Mouse (Mus musculus): Measurements from ENCODE around the gene Arhgap44.
A peak's percentile ranks its signal among the peaks of the same experiment; 100 is the strongest.

Arhgap44 gene

DNA sequence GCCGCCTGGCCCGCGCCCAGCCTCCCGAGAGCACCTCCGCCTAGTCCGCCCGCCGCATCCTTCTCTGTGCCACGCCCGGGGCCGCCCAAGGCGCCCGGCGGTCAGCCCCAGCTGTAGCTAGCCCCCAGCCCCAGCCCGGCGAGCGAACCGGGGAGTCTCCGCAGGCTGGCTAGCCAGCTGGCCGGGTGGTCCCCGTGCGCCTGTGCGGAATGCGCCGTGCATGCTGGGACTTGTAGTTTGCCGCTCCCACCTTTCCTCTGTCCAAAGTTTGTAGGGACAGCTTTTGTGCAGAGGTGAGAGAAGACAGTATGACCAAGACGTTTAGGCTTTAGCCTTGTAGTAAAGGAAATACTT, at the start of gene Arhgap44:
TSS of gene Arhgap44 (minus strand) at position 195 of the 354 bp plus-strand sequence.
- DNase-seq (ENCODE audit: low read depth, low spot score): peak; percentile 60

DNA sequence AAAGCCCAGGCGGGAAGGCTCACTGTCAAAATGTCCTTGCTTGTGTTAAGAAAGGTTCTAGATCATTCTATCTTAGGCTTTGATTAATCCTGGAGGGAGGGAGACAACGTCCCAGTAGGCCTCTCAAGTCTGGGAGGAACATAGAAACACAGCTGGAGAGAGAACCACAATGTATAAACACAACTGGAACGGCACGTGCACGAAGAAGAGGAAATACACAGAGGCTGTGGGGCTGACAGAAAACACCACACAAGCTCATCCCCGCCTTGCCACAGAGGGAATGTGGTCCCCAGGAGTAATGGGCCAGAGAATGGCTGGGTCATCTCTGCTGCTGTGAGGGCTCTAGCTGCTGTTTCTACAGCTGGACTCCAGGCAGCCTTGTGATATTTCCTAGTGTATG, 48.9 kb upstream of the Arhgap44 start:
- no peak for DNase-seq (ENCODE audit: low read depth, low spot score)

GRCm38 (mm10) chr11:65209441-65209840, 46.7 kb upstream of the Arhgap44 start:
- DNase-seq (ENCODE audit: low read depth, low spot score): no peak

DNA sequence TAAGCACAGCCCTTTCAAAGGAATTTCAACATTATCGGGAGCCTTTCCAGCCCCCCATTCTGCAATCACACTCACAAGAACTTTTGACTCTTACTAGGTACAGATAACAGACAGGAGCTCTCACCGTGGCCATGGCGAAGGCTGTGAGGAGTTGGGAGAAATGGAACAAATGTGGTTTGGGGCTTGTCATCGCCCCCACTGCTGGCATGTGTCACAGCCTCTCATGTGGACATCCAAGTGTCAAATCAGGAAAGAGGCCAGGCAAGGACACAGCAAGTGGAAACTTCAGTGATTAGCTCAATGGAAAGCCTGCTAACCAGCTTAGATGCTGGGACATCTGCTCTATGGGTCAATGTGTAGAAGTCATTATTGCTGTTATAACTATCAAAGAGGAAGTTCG, 42.5 kb upstream of the Arhgap44 start:
- no peak for DNase-seq (ENCODE audit: low read depth, low spot score)

DNA sequence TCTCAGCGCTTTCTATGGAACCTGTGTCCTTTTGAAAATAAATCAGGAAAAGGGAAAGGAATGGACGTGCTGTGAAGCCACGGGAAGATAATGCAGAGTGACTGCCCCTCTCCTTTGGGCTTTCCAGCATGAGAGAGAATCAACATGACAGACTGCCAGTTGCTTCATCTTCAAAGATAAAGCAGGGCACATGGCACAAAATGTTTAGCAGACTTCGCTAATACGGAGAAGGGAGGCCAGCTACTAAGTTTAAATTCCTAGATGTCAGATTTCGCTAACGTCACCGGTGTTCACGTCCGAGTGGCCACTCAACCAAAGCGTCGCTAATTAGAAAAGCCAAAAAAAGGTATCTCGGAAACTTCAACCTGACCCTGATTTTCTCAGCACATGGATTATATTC, 41.9 kb upstream of the Arhgap44 start:
- no peak for DNase-seq (ENCODE audit: low read depth, low spot score)

DNA sequence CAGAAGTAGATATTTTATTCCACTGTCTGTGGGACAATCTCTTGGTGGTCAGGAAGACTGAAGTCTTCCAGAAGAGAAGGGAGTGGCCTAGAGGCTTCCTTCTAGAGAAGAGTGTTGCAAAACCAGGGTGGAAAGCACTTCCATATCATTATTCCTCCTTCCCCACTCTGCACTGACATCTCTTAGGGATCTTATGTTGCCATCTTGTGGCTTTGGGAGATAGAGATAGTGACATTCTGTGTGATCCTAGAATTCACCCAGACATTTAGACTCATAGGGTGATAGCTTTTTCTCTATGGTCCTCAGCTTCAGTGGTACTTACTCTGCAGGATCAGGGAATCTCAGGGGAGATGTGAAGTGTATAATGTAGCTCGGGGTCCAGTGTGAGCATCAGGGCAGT, 40.3 kb upstream of the Arhgap44 start:
- no peak for DNase-seq (ENCODE audit: low read depth, low spot score)

GRCm38 (mm10) chr11:65202236-65202635, 39.5 kb upstream of the Arhgap44 start:
- DNase-seq (ENCODE audit: low read depth, low spot score): no peak

DNA sequence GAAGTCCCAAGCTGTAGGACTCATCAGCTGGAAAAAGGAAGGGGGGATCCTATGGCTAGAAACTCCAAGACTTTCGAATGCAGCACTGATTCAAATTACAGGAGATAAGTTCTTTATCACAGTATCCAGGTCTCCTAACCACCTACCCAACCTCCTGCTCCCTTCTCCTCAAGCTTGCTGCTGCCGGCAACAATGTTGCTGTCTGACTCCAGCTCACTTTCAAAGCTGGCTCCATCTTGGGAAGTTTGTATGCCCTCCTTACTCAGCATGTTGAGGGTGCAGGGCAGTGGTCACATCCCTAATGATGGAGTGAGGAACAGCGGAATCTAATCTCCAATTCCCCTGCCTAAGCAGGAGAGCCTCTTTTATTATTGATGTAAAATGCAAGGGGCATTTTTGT, 35.3 kb upstream of the Arhgap44 start:
- no peak for DNase-seq (ENCODE audit: low read depth, low spot score)

DNA sequence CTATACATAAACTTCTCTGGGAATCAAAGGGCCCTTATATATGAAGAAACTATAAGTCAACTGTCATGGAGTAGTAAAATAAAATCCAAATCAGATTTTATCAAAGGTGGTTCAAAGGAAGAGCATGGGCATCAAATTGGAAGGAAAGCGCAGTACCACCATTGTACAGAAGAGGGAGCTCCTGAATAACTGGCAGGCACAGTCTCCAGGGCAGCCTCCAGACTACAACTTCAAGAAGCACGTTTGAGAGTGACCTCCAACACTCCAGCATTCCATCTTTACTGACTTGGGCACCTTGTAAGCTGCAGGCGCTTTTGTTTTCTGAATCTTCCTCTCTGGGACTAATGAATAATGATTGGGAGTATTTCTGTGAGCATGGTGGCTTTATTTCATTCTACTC, 34.5 kb upstream of the Arhgap44 start:
- DNase-seq (ENCODE audit: low read depth, low spot score): peak; percentile 78

- no peak for DNase-seq (ENCODE audit: low read depth, low spot score)
Observed at GRCm38 (mm10) chr11:65186974-65187373, 24.2 kb upstream of the Arhgap44 start.

DNA sequence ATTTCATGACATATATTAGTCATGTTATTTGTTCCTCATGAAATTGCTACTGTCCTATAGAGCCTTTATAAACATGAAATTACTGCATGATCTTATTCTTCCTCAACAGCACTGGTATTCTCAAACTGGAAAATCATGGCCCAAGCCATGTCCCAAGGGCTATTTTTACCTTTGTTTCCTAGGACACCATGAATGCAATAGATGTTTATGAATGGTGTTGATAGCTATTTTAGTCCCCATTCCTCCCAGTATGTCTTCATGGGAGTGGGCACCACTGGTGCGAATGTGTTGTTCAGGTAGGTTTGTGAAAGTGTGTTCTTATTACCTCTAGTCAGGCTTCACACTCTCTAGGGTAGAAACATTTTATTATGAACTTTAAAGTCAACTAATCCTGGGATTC, 22.4 kb upstream of the Arhgap44 start:
- DNase-seq (ENCODE audit: low read depth, low spot score): no peak

GRCm38 (mm10) chr11:65170121-65170750, 7.5 kb upstream of the Arhgap44 start:
- no peak for DNase-seq (ENCODE audit: low read depth, low spot score)

DNA sequence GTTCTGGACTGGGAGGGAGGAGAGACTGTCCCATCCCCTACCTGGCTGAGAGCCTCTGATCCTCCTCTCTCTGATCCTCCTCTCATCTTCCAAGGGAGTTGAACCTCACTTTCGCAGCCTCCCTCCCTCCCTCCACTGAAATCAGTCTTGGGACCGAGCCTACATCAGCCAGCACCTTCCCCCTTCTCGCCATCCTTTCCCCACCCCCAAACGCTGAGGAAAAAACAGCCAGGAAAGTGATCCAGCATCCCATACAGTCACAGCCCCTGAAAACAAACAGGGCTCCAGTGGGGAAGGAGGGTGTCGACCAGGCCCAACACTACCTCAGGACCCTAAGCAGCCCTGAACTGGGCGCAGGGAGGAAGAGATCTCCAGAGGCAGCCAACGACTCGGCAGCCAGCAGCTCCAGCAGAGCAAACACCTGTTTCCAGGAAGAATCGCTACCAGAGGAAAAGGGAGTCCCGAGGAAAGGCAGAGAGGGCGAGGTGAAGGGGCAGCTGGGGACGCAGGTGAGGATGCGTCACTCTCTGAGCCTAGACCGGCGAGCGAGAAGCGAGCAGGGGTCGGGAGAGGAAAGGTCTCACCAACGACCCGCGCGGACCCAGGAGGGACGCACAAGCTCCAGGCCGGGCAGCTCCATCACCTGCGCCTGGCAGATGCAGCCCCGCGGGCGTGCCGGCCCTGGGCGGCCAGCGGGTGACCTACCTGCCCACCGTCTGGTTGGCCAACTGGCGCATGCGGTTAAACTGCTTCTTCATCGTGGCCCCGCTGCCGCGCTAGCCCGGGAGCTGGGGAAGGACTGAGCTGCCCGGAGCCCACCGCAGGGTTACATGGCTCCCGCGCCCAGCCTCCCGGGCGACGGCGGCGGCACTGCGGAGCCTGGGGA, 637 bp downstream of the Arhgap44 start:
- DNase-seq (ENCODE audit: low read depth, low spot score): peak; percentile 2

- DNase-seq (ENCODE audit: low read depth, low spot score): no peak
Observed at GRCm38 (mm10) chr11:65160991-65161880, 1.5 kb downstream of the Arhgap44 start.

DNA sequence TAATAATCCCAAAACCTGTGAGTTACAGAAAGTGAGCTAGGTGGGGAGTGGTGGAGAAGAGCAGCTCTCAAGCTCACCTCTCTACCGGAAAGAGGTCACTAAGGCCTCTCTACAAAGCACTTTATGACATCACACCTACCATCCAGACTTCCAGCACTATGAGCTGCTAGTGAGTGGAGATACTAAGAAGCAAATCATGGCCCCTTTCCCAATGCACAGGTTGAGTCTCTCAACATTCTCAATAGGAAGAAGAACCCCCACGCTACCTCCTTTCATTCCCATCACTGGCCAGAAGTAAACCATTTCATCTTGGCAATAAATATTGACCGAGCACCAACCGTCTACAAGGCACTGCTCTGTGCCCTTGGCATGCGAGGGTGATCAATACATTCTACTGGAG, 3.0 kb downstream of the Arhgap44 start, which contains the start of gene 1700086D15Rik:
TSS of gene 1700086D15Rik (minus strand) at position 101 of the 400 bp plus-strand sequence.
- no peak for DNase-seq (ENCODE audit: low read depth, low spot score)

- no peak for DNase-seq (ENCODE audit: low read depth, low spot score)
Observed at GRCm38 (mm10) chr11:65158658-65158990, 4.1 kb downstream of the Arhgap44 start.

DNA sequence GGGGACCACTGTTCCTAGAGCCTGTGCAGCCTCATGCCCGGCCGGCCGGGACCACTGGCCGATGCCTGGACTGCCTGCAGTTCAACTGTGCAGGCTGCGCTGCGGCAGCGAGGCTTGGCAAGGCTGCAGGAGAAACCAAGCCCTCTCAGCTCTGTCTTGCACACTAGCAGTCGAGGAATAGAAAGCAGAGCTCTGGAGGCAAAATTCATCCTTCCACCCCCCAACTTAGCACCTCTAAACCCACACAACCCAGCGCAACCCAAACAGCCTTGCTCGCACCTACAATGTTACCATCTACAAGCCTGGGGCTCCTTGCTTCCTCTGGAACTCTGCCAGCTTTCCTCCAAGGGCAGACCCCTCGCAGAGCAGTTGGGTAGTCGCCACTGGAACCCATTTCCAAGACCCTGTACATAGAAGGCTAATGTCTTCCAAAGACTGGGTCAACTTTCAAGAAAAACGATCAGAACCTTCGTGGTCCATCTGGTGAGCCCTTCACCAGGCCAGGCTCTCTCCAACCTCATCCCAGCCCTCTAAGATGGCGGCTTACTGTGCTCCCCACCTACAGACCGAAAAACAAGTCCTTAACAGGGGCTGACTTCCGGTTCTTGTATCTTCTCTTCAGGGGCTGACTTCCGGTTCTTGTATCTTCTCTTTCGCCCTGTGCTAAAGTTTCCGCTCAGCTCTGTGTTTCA, 4.6 kb downstream of the Arhgap44 start:
- DNase-seq (ENCODE audit: low read depth, low spot score): no peak

DNA sequence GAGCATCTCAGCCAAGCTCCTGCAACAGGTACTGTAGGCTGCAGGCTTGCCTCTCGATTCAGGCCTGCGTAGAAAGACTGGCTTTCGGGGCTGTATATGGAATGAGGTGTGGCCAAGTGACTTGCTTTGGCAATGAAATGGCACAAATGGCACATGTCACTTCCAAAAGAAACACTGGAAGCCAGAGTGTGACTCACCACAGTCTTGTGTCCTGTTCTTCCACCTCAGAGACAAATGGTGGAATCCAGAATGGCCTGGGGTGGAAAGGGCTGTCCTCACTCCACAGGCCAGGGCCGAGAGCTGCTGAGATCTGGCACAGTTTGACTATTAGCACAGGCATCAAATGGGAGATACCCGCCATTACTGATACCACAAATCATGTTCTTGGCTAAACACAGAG, 9.8 kb downstream of the Arhgap44 start:
- no peak for DNase-seq (ENCODE audit: low read depth, low spot score)

- DNase-seq (ENCODE audit: low read depth, low spot score): no peak
Observed at GRCm38 (mm10) chr11:65148441-65148840, 14.3 kb downstream of the Arhgap44 start.

DNA sequence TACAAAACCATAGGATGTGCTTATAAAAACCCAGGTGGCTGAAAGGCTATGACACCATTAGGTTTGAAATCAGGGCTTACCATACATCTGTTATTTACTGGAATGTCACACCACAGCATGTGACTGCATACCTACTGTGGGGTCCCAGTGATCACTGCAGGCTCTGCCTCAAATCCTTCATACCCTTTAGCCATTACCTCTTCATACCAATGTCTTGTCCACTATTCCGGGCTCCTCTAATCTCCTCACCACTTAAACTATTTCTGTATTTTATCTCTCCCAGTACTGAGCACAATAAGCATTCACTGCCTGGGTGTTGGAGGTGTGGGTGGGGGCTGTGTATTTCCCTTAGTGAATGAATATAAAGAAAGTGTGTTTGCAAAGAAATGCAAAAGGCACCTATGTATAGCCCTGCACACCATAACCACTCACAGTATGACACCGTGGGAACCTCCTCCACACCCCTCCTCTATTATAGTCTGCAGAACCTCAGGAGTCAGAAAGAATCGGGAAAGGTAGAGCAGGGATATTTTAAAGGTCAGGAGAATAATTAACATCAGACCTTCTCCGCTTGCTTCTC, 19.8 kb downstream of the Arhgap44 start:
- no peak for DNase-seq (ENCODE audit: low read depth, low spot score)

DNA sequence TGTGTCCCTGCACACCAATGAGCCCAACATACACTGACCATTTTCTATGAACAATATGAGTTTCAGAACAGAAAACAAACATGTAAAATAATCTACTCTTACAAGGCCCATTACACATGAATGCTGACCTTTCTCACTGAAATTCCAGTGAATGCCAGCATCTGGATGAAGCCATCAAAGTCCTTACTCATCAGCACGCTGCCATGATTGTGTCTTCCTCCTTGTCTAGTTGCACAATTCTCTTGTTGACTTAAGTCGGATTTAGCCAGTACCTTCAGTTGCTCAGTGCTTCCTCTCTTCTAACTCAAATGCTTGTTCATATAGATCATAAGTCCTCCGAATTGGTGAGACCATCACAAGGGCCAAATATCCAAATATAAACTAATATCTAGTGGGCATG, 23.7 kb downstream of the Arhgap44 start:
- DNase-seq (ENCODE audit: low read depth, low spot score): no peak
